Mouse (Mus musculus): ENCODE measurements around the gene Exosc3. TPM values are rescaled to one million over a fixed set of nuclear protein-coding genes. Genes with fewer than 3 reads are reported as not detected.

Exosc3 gene
- polyA plus RNA-seq, 1 experiment from 2014 or later, result 83.0 TPM

GRCm38 (mm10) chr4:45279292-45279691 lies 63.2 kb downstream of the Exosc3 start:
- H3K9me3 ChIP-seq, result no peaks in the 10 kb centered on the region
- no peak overlapping the region for H3K9ac ChIP-seq
- H3K4me1 ChIP-seq, result 0 out of 2 replicates have a peak, but pooled peaks cover 4% of the 10 kb centered on the region
- no peaks in the 10 kb centered on the region for H3K27me3 ChIP-seq
- no peak overlapping the region for H3K4me3 ChIP-seq
- H3K27ac ChIP-seq, result no peak overlapping the region
- 67% methylated on average over 8 of the region's 8 CpGs for WGBS
- no peak overlapping the region for H3K4me2 ChIP-seq
- no peaks in the 10 kb centered on the region for H3K36me3 ChIP-seq
- no peak for ATAC-seq (ENCODE audit: insufficient number of reproducible peaks, insufficient read depth, low FRiP score, low TSS enrichment, low read depth)

- no peak overlapping the region for H3K4me2 ChIP-seq
- WGBS, result 76% methylated on average over 8 of the region's 8 CpGs
- no peaks in the 10 kb centered on the region for H3K9me3 ChIP-seq
- no peak overlapping the region for H3K27ac ChIP-seq
- H3K27me3 ChIP-seq, result no peaks in the 10 kb centered on the region
- H3K4me3 ChIP-seq, result no peak overlapping the region
- ATAC-seq (ENCODE audit: insufficient number of reproducible peaks, insufficient read depth, low FRiP score, low TSS enrichment, low read depth), result no peak
- no peak overlapping the region for H3K9ac ChIP-seq
- peaks cover 15% of the 10 kb centered on the region for H3K4me1 ChIP-seq
- no peaks in the 10 kb centered on the region for H3K36me3 ChIP-seq
Observed at GRCm38 (mm10) chr4:45275770-45276169, 66.8 kb downstream of the Exosc3 start.

- WGBS, result 62% methylated on average over 10 of the region's 10 CpGs
- Histone ChIP-seq H3K27me3 (no peaks in the 10 kb centered on the region), H3K9ac (no peak overlapping the region), H3K4me2 (peak overlapping the region; percentile 16; the same call in 1 of the 2 replicates), H3K4me3 (no peak overlapping the region), H3K36me3 (no peaks in the 10 kb centered on the region), H3K4me1 (peaks cover 12% of the 10 kb centered on the region), H3K27ac (peak overlapping the region; percentile 48), H3K9me3 (no peaks in the 10 kb centered on the region)
- no peak for ATAC-seq (ENCODE audit: insufficient number of reproducible peaks, insufficient read depth, low FRiP score, low TSS enrichment, low read depth)
Observed at GRCm38 (mm10) chr4:45271041-45271452, 71.5 kb downstream of the Exosc3 start.

GRCm38 (mm10) chr4:45267883-45268282 lies 74.6 kb downstream of the Exosc3 start:
- peaks cover 17% of the 10 kb centered on the region for H3K4me1 ChIP-seq
- 55% methylated on average over 3 of the region's 3 CpGs for WGBS
- H3K4me3 ChIP-seq, result no peak overlapping the region
- ATAC-seq (ENCODE audit: insufficient number of reproducible peaks, insufficient read depth, low FRiP score, low TSS enrichment, low read depth), result no peak
- no peaks in the 10 kb centered on the region for H3K36me3 ChIP-seq
- no peaks in the 10 kb centered on the region for H3K9me3 ChIP-seq
- H3K4me2 ChIP-seq, result no peak overlapping the region
- no peaks in the 10 kb centered on the region for H3K27me3 ChIP-seq
- no peak overlapping the region for H3K27ac ChIP-seq
- no peak overlapping the region for H3K9ac ChIP-seq

Other genes with a start within 250 kb of the Exosc3 start
- gene Tomm5, start 234.6 kb downstream of the Exosc3 start, polyA plus RNA-seq (2015; fragmentation: Nextera tagmentation; extraction: Ambion mirVana), result 209 and 224 TPM in 2 replicates
- 2.0 and 2.6 TPM in 2 replicates for gene Frmpd1, start 157.9 kb downstream of the Exosc3 start, polyA plus RNA-seq (2015; fragmentation: Nextera tagmentation; extraction: Ambion mirVana)
- 17.8 and 19.9 TPM in 2 replicates for gene Trmt10b, start 45.6 kb downstream of the Exosc3 start, polyA plus RNA-seq (2015; fragmentation: Nextera tagmentation; extraction: Ambion mirVana)
- gene Dcaf10, start 631 bp downstream of the Exosc3 start, polyA plus RNA-seq (2015; fragmentation: Nextera tagmentation; extraction: Ambion mirVana), result 12.4 and 12.5 TPM in 2 replicates
- gene Slc25a51, start 66.0 kb upstream of the Exosc3 start, polyA plus RNA-seq (2015; fragmentation: Nextera tagmentation; extraction: Ambion mirVana), result 62.1 and 62.2 TPM in 2 replicates
- gene Shb, start 189.7 kb upstream of the Exosc3 start, polyA plus RNA-seq (2015; fragmentation: Nextera tagmentation; extraction: Ambion mirVana), result 3.8 and 4.2 TPM in 2 replicates